Mouse (Mus musculus) ES-Bruce4 (cell line): ENCODE results near the gene D930020B18Rik.

ENCODE experiments used
- CTCF ChIP-seq: IDR thresholded peaks from one replicate; pipeline ENCODE4 v1.8.1; 2011; ENCODE audit warnings: low read depth, low read length
- EP300 ChIP-seq: IDR thresholded peaks from 2 replicates; pipeline ENCODE4 v1.6.1; 2011; ENCODE audit warnings: low read depth, low read length; ENCODE audit not compliant: insufficient read depth
- POLR2A ChIP-seq: IDR thresholded peaks from one replicate; pipeline ENCODE4 v1.8.1; 2011; ENCODE audit warnings: low read length; ENCODE audit not compliant: insufficient read depth

DNA sequence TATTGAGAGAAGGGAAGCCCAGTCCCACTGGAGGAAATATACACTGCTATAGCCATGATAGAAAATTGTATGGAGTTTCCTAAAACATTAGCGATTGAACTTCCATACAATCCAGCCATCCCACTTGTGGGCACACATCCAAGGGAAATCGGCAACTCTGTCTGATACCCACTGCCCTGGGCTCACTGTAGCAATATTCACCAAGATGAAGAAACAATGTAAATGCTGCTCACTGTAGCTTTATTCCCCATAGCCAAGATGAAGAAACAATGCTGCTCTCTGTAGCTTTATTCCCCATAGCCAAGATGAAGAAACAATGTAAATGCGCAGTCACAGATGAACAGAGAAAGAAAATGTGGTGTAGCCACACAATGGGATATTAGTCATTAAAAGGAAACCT is 95.9 kb downstream of the D930020B18Rik start:
- TF ChIP-seq POLR2A (no peak), CTCF (no peak), EP300 (no peak)
